Mouse (Mus musculus) thymus, adult 18-20 months (tissue): Measurements from ENCODE around the gene Brca1.
A peak's percentile ranks its signal among the peaks of the same experiment; 100 is the strongest.
"Not testable (repeated sequence)": the region's sequence is repeated elsewhere in the genome, so short reads cannot be mapped to it uniquely, and the experiment has no call there.

Experiments
- DNase-seq, 2 experiments: peaks; one replicate each; pipeline ENCODE4 v3.0.0; 2022; ENCODE audit warnings: mixed read lengths in 2 of 2

Brca1 gene

GRCm38 (mm10) chr11:101447786-101448185 is 104.0 kb downstream of the Brca1 start:
- no peak for DNase-seq

GRCm38 (mm10) chr11:101446860-101447259 is 104.9 kb downstream of the Brca1 start:
- not testable (repeated sequence) for DNase-seq

DNA sequence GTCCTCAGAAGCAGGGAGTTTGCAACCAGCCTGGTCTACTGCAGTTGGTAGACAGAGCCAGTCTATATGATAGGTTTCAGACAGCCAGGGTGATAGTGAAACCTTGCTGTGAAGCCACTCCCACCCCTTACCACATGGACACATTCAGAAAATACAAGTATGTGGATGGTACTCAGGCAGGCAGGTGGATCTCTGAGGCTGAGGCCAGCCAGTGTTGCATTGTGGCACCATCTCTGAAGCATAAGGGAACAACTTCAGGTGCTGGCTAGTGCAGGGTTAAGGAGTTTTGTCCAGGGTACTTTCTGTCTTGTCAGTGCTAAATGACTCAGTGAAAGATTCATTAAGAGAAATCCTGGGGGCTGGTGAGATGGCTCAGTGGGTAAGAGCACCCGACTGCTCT is 105.4 kb downstream of the Brca1 start:
- DNase-seq: no peak

- DNase-seq: no peak
Observed at GRCm38 (mm10) chr11:101442760-101443159, 109.0 kb downstream of the Brca1 start.

DNA sequence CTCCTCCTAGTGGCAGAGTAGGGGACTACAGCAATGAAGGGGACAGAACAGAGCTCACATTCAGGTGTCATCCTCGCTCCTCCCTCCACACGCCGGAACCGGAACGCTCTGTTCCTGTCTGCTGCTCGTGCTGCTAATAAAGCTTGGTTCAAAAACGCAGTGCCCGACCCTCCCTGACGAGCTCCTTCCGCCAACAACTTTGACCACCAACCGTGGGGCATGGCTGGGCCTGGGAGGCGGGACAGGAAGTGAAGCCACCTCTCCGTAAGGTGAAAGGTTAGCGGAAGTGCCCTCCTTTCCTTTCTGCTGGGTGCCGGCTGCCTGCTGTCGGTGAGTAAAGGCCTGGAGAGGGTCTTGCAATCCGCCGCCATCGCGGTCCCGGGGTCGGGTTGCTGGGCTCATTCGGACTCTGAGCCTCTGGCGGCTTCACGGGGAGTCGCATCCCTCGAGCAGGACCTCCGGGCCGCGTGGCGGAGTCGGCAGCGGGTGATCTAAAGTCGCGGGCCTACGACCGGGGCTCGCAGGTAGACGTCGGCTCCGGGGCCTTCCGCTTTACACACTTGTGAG is 109.5 kb downstream of the Brca1 start, which contains the start of gene Rpl27:
Gene Rpl27, plus strand, starts transcription at position 172 of the 567 bp plus-strand sequence.
- peak; percentile 97 to 99 for DNase-seq

DNA sequence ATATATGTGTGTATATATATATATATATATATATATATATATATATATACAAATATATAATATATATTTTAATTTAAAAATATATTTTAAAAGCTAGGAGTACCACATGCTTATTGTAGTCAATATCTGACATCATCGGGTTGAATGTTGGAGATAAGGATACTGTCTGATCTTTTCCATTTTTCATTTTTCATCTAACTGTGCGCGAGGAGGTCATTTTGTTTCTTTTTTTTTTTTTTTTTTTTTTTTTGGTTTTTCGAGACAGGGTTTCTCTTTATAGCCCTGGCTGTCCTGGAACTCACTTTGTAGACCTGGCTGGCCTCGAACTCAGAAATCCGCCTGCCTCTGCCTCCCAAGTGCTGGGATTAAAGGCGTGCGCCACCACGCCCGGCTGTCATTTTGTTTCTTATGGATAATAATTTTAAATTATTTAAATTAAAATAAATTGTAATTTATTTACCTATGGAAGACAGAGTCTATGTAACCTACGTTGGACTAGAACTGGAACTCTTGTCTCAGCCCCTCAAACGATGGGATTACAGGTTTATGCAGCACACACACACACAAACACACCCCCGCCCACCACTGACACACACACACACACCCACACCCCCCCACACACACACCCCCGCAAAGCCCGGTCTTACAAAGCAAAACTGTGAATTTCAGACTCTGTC is 110.2 kb downstream of the Brca1 start:
- not testable (repeated sequence) for DNase-seq
